Mouse (Mus musculus) C2C12 (cell line): ENCODE measurements around the gene Col16a1.

Source experiments
- CTCF ChIP-seq: IDR thresholded peaks from one replicate; pipeline ENCODE4 v1.5.1; 2011; ENCODE audit not compliant: control insufficient read depth, insufficient read depth, insufficient read length
- FOSL1 ChIP-seq: IDR thresholded peaks from one replicate; pipeline ENCODE4 v1.8.0; 2011; ENCODE audit warnings: mild to moderate bottlenecking, low read length; ENCODE audit not compliant: poor library complexity, insufficient read depth, severe bottlenecking
- MAX ChIP-seq: IDR thresholded peaks from one replicate; pipeline ENCODE4 v1.6.1; 2011; ENCODE audit warnings: mild to moderate bottlenecking, control low read depth
- MYOD1 ChIP-seq: IDR thresholded peaks from one replicate; pipeline ENCODE4 v1.6.1; 2011; ENCODE audit warnings: low read depth; ENCODE audit not compliant: control insufficient read depth, insufficient read length
- MYOG ChIP-seq: IDR thresholded peaks from one replicate; pipeline ENCODE4 v1.6.1; 2011; ENCODE audit not compliant: control insufficient read depth, insufficient read length; ENCODE audit errors: extremely low read depth
- USF1 ChIP-seq: IDR thresholded peaks from one replicate; pipeline ENCODE4 v1.6.1; 2011; ENCODE audit warnings: low read depth, mild to moderate bottlenecking, control low read depth, moderate library complexity

DNA sequence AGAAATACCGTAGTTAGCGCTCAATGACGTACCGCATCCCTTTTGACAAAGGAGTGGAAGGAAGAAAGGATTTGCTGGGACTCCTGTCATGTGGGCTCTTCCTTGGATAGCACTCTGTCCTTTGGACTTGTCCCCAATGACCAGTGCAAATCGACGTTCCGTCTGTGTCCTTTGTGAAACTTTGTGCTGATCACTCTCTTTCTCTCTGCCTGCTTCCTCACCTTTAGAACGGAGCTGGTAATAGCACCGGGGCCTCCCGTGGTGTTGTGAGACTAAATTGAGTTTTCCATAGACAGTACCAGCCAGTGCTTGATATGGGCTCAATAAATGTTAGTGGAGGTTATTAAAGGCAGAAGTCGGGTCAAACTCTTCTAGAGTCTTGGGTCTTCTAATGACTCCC, 6.6 kb upstream of the Col16a1 start:
- no peak for TF ChIP-seq CTCF
- TF ChIP-seq MYOD1: no peak
- no peak for TF ChIP-seq MAX
- no peak for TF ChIP-seq FOSL1
- no peak for TF ChIP-seq USF1
- no peak for TF ChIP-seq MYOG
